Mouse (Mus musculus): ENCODE measurements around the gene Smim1. TPM values are rescaled to one million over a fixed set of nuclear protein-coding genes. Genes with fewer than 3 reads are reported as not detected.

Gene Smim1
- total RNA-seq, 2 experiments from 2014 or later, result 2.4 to 2.8 TPM

GRCm38 (mm10) chr4:154023754-154024601 lies 2.1 kb downstream of the Smim1 start:
- intact Hi-C loops (cut with DNase I), result no loop called here
- no peak for DNase-seq (ENCODE audit: extremely low spot score in 1 of 2, low spot score in 2 of 2)

GRCm38 (mm10) chr4:154022844-154023243 lies 3.2 kb downstream of the Smim1 start:
- intact Hi-C loops (cut with DNase I), result no loop called here

GRCm38 (mm10) chr4:154022407-154022806 lies 3.6 kb downstream of the Smim1 start:
- intact Hi-C loops (cut with DNase I), result no loop called here
- no peak for DNase-seq (ENCODE audit: extremely low spot score in 1 of 2, low spot score in 2 of 2)

More at GRCm38 (mm10) chr4:154022844-154023243, 3.2 kb downstream of the Smim1 start:
- DNase-seq (ENCODE audit: extremely low spot score in 1 of 2, low spot score in 2 of 2), result no peak

- intact Hi-C loops (cut with DNase I), result no loop called here
- DNase-seq (ENCODE audit: extremely low spot score in 1 of 2, low spot score in 2 of 2), result peak in 1 of 2 experiments; percentile 62
These were observed 4.6 kb downstream of the Smim1 start for GRCm38 (mm10) chr4:154021432-154021831.

GRCm38 (mm10) chr4:154019571-154019970 lies 6.5 kb downstream of the Smim1 start:
- DNase-seq (ENCODE audit: extremely low spot score in 1 of 2, low spot score in 2 of 2), result peak in 1 of 2 experiments; percentile 66
- intact Hi-C loops (cut with DNase I), result no loop called here

GRCm38 (mm10) chr4:154015476-154015875 lies 10.6 kb downstream of the Smim1 start:
- intact Hi-C loops (cut with DNase I), result no loop called here
- no peak for DNase-seq (ENCODE audit: extremely low spot score in 1 of 2, low spot score in 2 of 2)

GRCm38 (mm10) chr4:154012132-154012882 lies 13.7 kb downstream of the Smim1 start:
- intact Hi-C loops (cut with DNase I), result no loop called here
- DNase-seq (ENCODE audit: extremely low spot score in 1 of 2, low spot score in 2 of 2), result no peak

- peak; percentile 80 to 89 for DNase-seq (ENCODE audit: extremely low spot score in 1 of 2, low spot score in 2 of 2)
- intact Hi-C loops (cut with DNase I), result no loop called here
These were observed 14.4 kb downstream of the Smim1 start, which contains the start of gene Lrrc47 for GRCm38 (mm10) chr4:154011646-154012089. Lrrc47 (plus strand) TSS chr4:154011731.

GRCm38 (mm10) chr4:154010907-154011645 lies 15.0 kb downstream of the Smim1 start:
- intact Hi-C loops (cut with DNase I), result no loop called here
- no peak for DNase-seq (ENCODE audit: extremely low spot score in 1 of 2, low spot score in 2 of 2)

GRCm38 (mm10) chr4:154007759-154008158 lies 18.3 kb downstream of the Smim1 start:
- no peak for DNase-seq (ENCODE audit: extremely low spot score in 1 of 2, low spot score in 2 of 2)
- intact Hi-C loops (cut with DNase I), result no loop called here

- intact Hi-C loops (cut with DNase I), result no loop called here
- DNase-seq (ENCODE audit: extremely low spot score in 1 of 2, low spot score in 2 of 2), result no peak
These were observed 19.8 kb downstream of the Smim1 start for GRCm38 (mm10) chr4:154006264-154006663.

- no peak for DNase-seq (ENCODE audit: extremely low spot score in 1 of 2, low spot score in 2 of 2)
- intact Hi-C loops (cut with DNase I), result no loop called here
These were observed 20.5 kb downstream of the Smim1 start for GRCm38 (mm10) chr4:154005488-154005887.

GRCm38 (mm10) chr4:153993505-153993904 lies 32.5 kb downstream of the Smim1 start:
- intact Hi-C loops (cut with DNase I), result no loop called here

GRCm38 (mm10) chr4:153992715-153993114 lies 33.3 kb downstream of the Smim1 start:
- DNase-seq (ENCODE audit: extremely low spot score in 1 of 2, low spot score in 2 of 2), result no peak
- intact Hi-C loops (cut with DNase I), result no loop called here

More at GRCm38 (mm10) chr4:153993505-153993904, 32.5 kb downstream of the Smim1 start:
- no peak for DNase-seq (ENCODE audit: extremely low spot score in 1 of 2, low spot score in 2 of 2)

- DNase-seq (ENCODE audit: extremely low spot score in 1 of 2, low spot score in 2 of 2), result no peak
- intact Hi-C loops (cut with DNase I), result no loop called here
These were observed 45.6 kb downstream of the Smim1 start for GRCm38 (mm10) chr4:153980470-153980869.

- intact Hi-C loops (cut with DNase I), result no loop called here
- no peak for DNase-seq (ENCODE audit: extremely low spot score in 1 of 2, low spot score in 2 of 2)
These were observed 46.8 kb downstream of the Smim1 start for GRCm38 (mm10) chr4:153979243-153979642.

GRCm38 (mm10) chr4:153975768-153976167 lies 50.3 kb downstream of the Smim1 start:
- DNase-seq (ENCODE audit: extremely low spot score in 1 of 2, low spot score in 2 of 2), result no peak
- intact Hi-C loops (cut with DNase I), result no loop called here

GRCm38 (mm10) chr4:153975292-153975662 lies 50.8 kb downstream of the Smim1 start:
- intact Hi-C loops (cut with DNase I), result no loop called here
- no peak for DNase-seq (ENCODE audit: extremely low spot score in 1 of 2, low spot score in 2 of 2)
